Mouse (Mus musculus): ENCODE measurements around the gene Cct7. TPM values are rescaled to one million over a fixed set of nuclear protein-coding genes. Genes with fewer than 3 reads are reported as not detected.

Cct7 gene
- polyA plus RNA-seq, 1 experiment from 2014 or later, result 440 TPM

DNA sequence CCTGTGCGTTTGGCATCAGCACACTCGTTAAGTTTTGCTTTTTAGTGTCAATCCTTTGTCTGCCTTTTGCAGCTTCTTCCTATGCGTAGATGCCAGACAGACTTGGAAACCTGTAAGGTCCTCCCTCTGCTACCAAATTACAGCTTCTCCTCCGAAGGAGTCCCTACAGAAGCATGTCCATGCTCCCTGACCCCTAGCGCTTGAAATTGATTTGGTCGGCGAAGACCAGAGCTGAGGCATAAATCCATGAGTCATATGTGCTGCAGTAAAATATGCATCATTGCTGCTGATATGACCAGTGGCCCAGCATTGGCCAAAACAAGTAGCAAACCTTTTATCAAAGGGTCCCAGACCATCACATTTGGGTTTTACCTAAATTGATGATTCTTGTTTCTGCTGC is 1.5 kb downstream of the Cct7 start:
- H3K4me2 ChIP-seq (replicated peaks), result peak overlapping the region; percentile 97
- H3K36me3 ChIP-seq, result 0 out of 2 replicates have a peak, but pooled peaks cover 3% of the 10 kb centered on the region
- peaks cover 33% of the 10 kb centered on the region for H3K4me1 ChIP-seq
- 7% methylated on average over 7 of the region's 7 CpGs for WGBS
- no peak overlapping the region for H3K27ac ChIP-seq (replicated peaks)
- no peaks in the 10 kb centered on the region for H3K27me3 ChIP-seq
- H3K4me3 ChIP-seq (replicated peaks), result peak overlapping the region; percentile 84
- no peak for ATAC-seq (ENCODE audit: insufficient number of reproducible peaks, low FRiP score, low TSS enrichment, low read depth)
- H3K9me3 ChIP-seq (replicated peaks), result no peaks in the 10 kb centered on the region
- H3K9ac ChIP-seq, result peak overlapping the region; percentile 82

DNA sequence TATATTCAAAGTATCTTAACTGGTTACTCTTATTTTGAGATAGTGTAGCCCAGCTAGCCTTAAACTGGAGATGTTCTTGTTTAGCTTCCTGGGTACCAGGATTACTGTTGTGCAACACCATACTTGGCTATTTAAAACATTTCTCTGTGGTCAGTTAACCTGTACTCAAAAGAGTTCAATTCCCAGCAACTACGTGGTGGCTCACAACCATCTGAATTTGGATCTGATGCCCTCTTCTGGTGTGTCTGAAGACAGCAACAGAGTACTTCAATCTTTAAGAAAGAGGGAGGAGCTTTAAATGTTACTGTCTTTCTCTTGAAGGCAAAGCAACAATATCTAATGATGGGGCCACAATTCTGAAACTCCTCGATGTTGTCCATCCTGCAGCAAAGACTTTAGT is 8.3 kb downstream of the Cct7 start:
- 0 out of 2 replicates have a peak, but pooled peaks cover 10% of the 10 kb centered on the region for H3K4me1 ChIP-seq
- peaks cover 57% of the 10 kb centered on the region for H3K36me3 ChIP-seq
- no peaks in the 10 kb centered on the region for H3K9me3 ChIP-seq (replicated peaks)

DNA sequence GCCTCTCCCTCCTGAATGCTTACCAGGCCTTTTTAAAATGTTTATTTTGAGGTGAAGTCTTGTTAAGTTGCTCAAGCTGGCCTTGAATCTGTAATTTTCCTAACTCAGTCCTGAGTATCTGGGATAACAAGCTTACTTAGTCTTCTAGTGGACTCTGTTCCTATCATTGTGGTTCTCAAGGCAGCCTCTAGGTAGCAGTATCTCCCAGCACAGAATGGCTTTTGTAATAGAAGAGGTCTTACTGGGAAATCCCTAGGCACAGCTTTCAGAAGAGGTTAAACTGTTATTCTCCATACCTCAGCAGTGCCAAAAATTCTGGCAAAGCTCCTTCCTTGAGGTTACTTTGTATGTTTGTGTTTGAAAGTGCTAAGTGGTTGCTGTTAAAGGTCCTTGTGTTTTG is 14.1 kb downstream of the Cct7 start:
- ATAC-seq (ENCODE audit: insufficient number of reproducible peaks, low FRiP score, low TSS enrichment, low read depth), result no peak
- Histone ChIP-seq H3K9ac (no peak overlapping the region), H3K9me3 (replicated peaks) (no peaks in the 10 kb centered on the region), H3K27ac (replicated peaks) (no peak overlapping the region), H3K4me2 (replicated peaks) (no peak overlapping the region), H3K4me3 (replicated peaks) (no peak overlapping the region), H3K27me3 (no peaks in the 10 kb centered on the region), H3K36me3 (peaks cover 91% of the 10 kb centered on the region), H3K4me1 (no peaks in the 10 kb centered on the region)

More for the DNA sequence above, 8.3 kb downstream of the Cct7 start:
- Histone ChIP-seq H3K4me2 (replicated peaks) (no peak overlapping the region), H3K9ac (no peak overlapping the region), H3K27me3 (no peaks in the 10 kb centered on the region), H3K4me3 (replicated peaks) (no peak overlapping the region), H3K27ac (replicated peaks) (no peak overlapping the region)
- WGBS, result 83% methylated on average over 2 of the region's 2 CpGs
- ATAC-seq (ENCODE audit: insufficient number of reproducible peaks, low FRiP score, low TSS enrichment, low read depth), result no peak

DNA sequence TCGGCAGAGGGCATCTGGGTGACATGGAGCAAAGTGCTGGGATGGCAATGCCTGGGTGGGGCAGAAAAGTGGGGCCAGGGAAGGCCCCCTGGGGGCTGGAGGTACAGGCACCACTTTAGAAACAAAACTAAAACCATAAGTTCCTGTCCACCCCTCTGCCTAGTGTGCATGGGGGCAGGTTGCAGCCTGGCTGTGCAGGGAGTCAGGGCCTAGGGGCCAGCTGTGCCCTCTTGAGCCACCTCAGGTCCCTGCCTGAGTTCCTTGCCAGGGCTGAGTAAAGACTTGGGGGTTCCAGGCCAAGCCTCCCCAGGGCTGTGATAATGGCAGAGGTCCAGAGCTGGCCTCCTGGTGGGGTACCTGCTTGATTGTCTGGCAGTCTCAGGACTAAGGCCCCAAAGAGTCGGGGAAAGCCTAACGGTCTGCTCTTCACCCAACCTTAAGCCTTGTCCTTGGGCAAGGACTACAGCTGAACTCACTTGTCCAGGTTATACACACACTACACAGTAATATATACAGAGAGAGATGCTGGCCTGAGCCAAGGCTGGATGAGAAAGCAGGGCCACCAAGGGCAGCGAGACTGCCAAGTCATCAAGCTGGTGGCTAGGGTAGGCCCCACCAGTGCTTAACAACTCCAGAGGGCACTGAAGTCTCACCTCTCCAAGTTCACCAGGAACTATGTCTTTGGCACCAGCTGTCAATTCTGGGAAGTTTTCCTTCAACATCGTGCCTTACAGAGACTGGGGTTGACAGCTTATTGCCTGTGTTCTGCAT is 18.5 kb downstream of the Cct7 start:
- H3K9ac ChIP-seq, result no peak overlapping the region
- H3K4me1 ChIP-seq, result no peaks in the 10 kb centered on the region
- ATAC-seq (ENCODE audit: insufficient number of reproducible peaks, low FRiP score, low TSS enrichment, low read depth), result no peak
- H3K9me3 ChIP-seq (replicated peaks), result no peaks in the 10 kb centered on the region
- H3K4me2 ChIP-seq (replicated peaks), result no peak overlapping the region
- no peak overlapping the region for H3K4me3 ChIP-seq (replicated peaks)
- 69% methylated on average over 5 of the region's 5 CpGs for WGBS
- peaks cover 48% of the 10 kb centered on the region for H3K36me3 ChIP-seq
- H3K27me3 ChIP-seq, result no peaks in the 10 kb centered on the region
- H3K27ac ChIP-seq (replicated peaks), result no peak overlapping the region

DNA sequence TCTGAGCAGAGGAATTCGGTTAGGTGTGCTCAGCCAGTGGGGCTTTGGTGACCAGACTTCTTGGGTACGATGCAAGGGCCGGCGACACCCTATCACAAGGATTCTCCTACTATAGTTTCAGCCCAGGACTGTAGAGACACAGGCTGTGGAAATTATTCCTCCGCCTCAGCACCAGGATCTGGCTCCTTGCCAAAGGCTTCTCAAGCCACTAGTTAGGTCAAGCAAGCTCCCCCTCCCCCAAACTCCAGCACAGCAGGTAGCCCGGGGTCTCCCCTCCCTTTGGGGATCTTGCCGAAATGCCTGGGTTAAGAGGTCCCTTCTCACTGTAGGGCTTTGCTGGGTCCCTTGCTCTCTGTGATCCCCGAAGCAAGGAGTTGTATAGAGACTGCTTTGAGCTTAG is 20.6 kb downstream of the Cct7 start:
- no peak overlapping the region for H3K27ac ChIP-seq (replicated peaks)
- no peaks in the 10 kb centered on the region for H3K27me3 ChIP-seq
- no peaks in the 10 kb centered on the region for H3K4me1 ChIP-seq
- no peaks in the 10 kb centered on the region for H3K9me3 ChIP-seq (replicated peaks)
- H3K36me3 ChIP-seq, result peaks cover 27% of the 10 kb centered on the region
- WGBS, result 62% methylated on average over 8 of the region's 8 CpGs
- H3K4me3 ChIP-seq (replicated peaks), result no peak overlapping the region
- H3K4me2 ChIP-seq (replicated peaks), result no peak overlapping the region
- H3K9ac ChIP-seq, result no peak overlapping the region
- ATAC-seq (ENCODE audit: insufficient number of reproducible peaks, low FRiP score, low TSS enrichment, low read depth), result no peak

DNA sequence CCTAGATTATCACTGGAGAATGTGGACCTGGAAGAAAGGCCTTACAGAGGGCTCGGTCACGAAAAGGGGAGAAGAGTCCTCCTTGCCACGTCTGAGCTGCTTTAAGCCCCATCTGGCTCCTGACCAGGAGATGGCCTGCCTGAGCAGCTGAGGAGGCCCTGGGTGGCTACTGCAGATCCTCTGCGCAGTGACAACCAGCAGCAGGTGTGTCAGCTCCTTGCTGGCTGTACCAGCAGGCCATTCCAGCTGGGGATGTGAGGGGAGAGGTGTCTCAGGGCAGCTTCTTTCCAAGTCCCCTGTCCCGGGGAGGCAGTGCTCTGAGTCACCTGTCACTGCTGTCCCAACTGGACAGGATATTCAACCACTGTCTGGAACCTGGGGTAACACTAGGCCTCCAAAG is 21.2 kb downstream of the Cct7 start:
- 49% methylated on average over 5 of the region's 5 CpGs for WGBS
- Histone ChIP-seq H3K27ac (replicated peaks) (no peak overlapping the region), H3K27me3 (0 out of 2 replicates have a peak, but pooled peaks cover under 1% of the 10 kb centered on the region), H3K4me2 (replicated peaks) (no peak overlapping the region), H3K9me3 (replicated peaks) (no peaks in the 10 kb centered on the region), H3K4me3 (replicated peaks) (no peak overlapping the region), H3K36me3 (peaks cover 21% of the 10 kb centered on the region), H3K9ac (no peak overlapping the region), H3K4me1 (no peaks in the 10 kb centered on the region)
- no peak for ATAC-seq (ENCODE audit: insufficient number of reproducible peaks, low FRiP score, low TSS enrichment, low read depth)

DNA sequence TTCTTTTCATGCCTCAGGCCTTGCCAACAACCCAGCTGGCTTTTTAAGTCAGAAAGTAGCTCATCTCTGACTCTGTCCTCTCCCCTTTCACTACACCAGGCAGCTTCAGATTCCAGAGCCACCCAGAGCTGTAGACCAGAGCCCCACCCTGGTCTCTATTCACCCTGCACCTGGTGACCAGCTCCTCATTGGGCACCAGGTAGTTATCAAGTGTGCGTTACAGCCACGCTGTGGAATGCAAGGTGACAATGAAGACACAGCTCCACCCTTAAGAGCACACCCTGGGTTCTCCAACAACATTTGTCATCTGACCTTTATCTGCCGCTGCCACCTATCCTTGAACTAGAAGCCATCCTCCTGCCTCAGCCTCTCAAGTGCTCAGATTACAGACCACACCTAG is 24.3 kb downstream of the Cct7 start:
- 87% methylated on average over 3 of the region's 3 CpGs for WGBS

DNA sequence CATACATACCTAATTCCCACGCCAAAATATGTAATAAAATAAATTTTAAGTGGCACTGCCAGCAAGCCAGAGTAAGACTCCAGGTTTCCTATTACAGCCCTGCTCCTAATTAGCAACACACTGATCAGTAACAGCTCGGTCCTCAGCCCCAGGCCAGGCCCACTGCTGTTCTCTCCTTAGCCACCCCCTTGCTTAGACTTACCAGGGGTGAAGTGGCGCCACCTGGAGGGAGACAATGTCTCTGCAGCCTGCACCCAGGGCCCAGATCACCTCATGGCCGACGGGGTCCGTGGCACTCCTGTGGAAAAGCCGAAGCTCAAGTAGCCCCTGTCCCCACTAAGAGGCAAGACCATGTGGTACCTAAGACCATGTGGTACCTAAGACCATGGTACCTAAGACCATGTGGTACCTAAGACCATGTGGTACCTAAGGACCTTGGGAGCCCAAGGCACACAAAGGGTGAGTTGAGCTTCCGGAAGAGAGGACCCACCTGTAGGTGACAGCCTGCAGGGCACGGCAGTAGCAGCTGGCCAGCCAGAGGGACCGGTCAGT is 26.1 kb downstream of the Cct7 start:
- no peak overlapping the region for H3K4me2 ChIP-seq (replicated peaks)
- no peaks in the 10 kb centered on the region for H3K36me3 ChIP-seq
- no peaks in the 10 kb centered on the region for H3K4me1 ChIP-seq
- no peak overlapping the region for H3K9ac ChIP-seq
- peak; percentile 39; the same call in 1 of the 2 replicates for ATAC-seq (ENCODE audit: insufficient number of reproducible peaks, low FRiP score, low TSS enrichment, low read depth)
- no peak overlapping the region for H3K4me3 ChIP-seq (replicated peaks)
- 32% methylated on average over 10 of the region's 10 CpGs for WGBS
- H3K27ac ChIP-seq (replicated peaks), result no peak overlapping the region
- H3K9me3 ChIP-seq (replicated peaks), result no peaks in the 10 kb centered on the region
- H3K27me3 ChIP-seq, result peaks cover 16% of the 10 kb centered on the region

More for the DNA sequence above, 24.3 kb downstream of the Cct7 start:
- H3K4me2 ChIP-seq (replicated peaks), result no peak overlapping the region
- H3K36me3 ChIP-seq, result no peaks in the 10 kb centered on the region
- H3K9ac ChIP-seq, result no peak overlapping the region
- H3K27ac ChIP-seq (replicated peaks), result no peak overlapping the region
- H3K4me3 ChIP-seq (replicated peaks), result no peak overlapping the region
- H3K4me1 ChIP-seq, result no peaks in the 10 kb centered on the region
- H3K9me3 ChIP-seq (replicated peaks), result no peaks in the 10 kb centered on the region
- no peak for ATAC-seq (ENCODE audit: insufficient number of reproducible peaks, low FRiP score, low TSS enrichment, low read depth)
- peaks cover 7% of the 10 kb centered on the region; the same call in 1 of the 2 replicates for H3K27me3 ChIP-seq

DNA sequence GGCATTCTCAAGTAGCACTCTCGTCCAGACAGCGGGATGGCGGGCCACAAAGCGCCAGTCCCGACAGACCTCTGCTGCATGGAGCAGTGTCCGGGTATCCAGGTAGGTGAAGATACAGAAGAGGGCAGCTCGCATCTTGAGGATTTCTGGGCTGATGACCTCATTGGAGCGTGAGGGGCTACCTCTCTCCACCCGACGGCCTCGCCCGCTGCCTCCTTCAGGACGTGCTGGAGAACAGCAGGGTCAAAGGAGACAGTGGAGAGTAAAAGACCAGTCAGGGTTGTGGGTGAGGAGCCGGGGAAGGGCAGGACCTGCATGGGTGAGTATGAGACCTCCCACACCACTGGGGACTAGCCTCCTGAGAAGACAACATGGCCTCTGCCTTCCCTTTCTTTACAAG is 27.1 kb downstream of the Cct7 start:
- Histone ChIP-seq H3K4me3 (replicated peaks) (no peak overlapping the region), H3K9ac (no peak overlapping the region), H3K27ac (replicated peaks) (no peak overlapping the region), H3K9me3 (replicated peaks) (no peaks in the 10 kb centered on the region), H3K4me2 (replicated peaks) (no peak overlapping the region), H3K27me3 (peaks cover 23% of the 10 kb centered on the region), H3K36me3 (no peaks in the 10 kb centered on the region), H3K4me1 (no peaks in the 10 kb centered on the region)
- no peak for ATAC-seq (ENCODE audit: insufficient number of reproducible peaks, low FRiP score, low TSS enrichment, low read depth)
- 43% methylated on average over 14 of the region's 14 CpGs for WGBS

DNA sequence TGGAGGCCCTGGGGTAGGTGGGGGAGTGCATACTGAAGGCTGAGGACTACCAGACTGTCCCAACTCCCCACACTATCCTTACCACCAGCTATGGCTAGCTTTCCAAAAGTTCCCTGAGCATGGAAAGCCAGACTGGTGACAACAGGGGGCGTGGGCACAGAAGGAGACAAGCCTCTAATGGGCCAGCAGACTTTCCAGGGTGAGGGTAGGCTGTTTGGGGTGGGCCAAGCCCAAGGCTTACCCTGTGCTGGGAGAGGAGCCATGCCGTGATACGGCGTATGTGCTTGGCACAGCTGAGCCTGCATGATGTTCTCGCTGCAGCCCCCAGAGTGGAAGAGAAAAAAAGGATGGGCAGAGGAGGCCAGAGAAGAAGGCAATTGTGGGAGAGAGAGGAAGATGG is 28.7 kb downstream of the Cct7 start:
- Histone ChIP-seq H3K9me3 (replicated peaks) (no peaks in the 10 kb centered on the region), H3K9ac (no peak overlapping the region), H3K4me3 (replicated peaks) (no peak overlapping the region), H3K4me1 (peaks cover 14% of the 10 kb centered on the region), H3K4me2 (replicated peaks) (no peak overlapping the region), H3K27ac (replicated peaks) (no peak overlapping the region), H3K36me3 (no peaks in the 10 kb centered on the region), H3K27me3 (peaks cover 38% of the 10 kb centered on the region)
- ATAC-seq (ENCODE audit: insufficient number of reproducible peaks, low FRiP score, low TSS enrichment, low read depth), result no peak
- WGBS, result 80% methylated on average over 5 of the region's 5 CpGs

DNA sequence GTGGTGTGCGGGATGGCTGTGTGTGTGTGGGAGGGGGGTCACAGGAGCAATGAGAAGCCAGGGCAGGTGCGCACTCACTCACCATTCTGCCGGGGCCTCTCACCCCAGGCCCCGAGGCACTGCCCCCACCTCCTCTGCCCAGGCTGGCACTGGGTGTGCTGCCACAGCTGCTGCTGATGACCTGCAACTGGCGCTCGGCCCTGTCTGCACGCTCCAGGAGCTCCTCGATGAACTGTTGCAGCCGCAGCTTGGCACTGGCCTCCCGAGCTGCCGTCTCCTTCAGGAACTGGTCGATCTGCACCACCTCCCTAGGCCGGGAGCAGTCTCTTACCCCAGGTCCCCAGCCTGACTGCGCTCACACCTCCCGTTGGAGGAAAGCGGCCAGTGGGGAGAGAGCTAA is 29.4 kb downstream of the Cct7 start:
- no peaks in the 10 kb centered on the region for H3K9me3 ChIP-seq (replicated peaks)
- 67% methylated on average over 16 of the region's 16 CpGs for WGBS
- no peak overlapping the region for H3K4me3 ChIP-seq (replicated peaks)
- no peak overlapping the region for H3K27ac ChIP-seq (replicated peaks)
- no peak for ATAC-seq (ENCODE audit: insufficient number of reproducible peaks, low FRiP score, low TSS enrichment, low read depth)
- no peak overlapping the region for H3K9ac ChIP-seq
- no peaks in the 10 kb centered on the region for H3K36me3 ChIP-seq
- H3K4me2 ChIP-seq (replicated peaks), result no peak overlapping the region
- peaks cover 45% of the 10 kb centered on the region for H3K27me3 ChIP-seq
- H3K4me1 ChIP-seq, result peaks cover 15% of the 10 kb centered on the region

All from embryonic facial prominence, embryonic 15.5 days (tissue).